Mouse (Mus musculus) liver, embryonic 14.5 days (tissue): ENCODE measurements around the gene Ikzf2.

Source experiments
- CTCF ChIP-seq: IDR thresholded peaks from 2 replicates; pipeline ENCODE4 v1.5.1; 2016; ENCODE audit warnings: antibody characterized with exemption, low read depth, control low read depth
- EP300 ChIP-seq: IDR thresholded peaks from 2 replicates; pipeline ENCODE4 v1.6.1; 2016; ENCODE audit warnings: antibody characterized with exemption, low read depth

DNA sequence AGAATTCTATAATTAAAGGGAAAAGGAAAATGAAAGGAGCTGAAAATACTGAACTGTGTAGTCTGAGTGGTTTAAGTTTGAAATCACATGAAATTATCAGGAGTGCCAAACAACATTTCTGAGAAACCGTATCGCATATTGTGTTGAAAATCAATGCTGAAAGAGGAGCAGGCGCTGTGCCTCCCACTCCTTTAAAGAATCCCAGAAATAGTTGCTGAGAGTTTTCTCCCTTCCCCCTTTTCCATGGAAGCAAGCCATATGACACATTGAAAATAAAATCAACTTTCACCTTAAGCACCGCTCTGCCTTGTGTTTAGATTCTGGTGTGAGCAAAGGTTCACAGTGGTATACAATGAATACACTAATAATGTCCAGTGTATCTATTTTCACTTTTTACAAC lies 1.1 kb upstream of the Ikzf2 start:
- no peak for TF ChIP-seq CTCF
- no peak for TF ChIP-seq EP300
